Mouse (Mus musculus): Measurements from ENCODE around the gene Cchcr1. TPM values are rescaled to one million over a fixed set of nuclear protein-coding genes. Genes with fewer than 3 reads are reported as not detected.

The Cchcr1 gene
- polyA plus RNA-seq, 1 experiment from 2014 or later: 4.8 TPM

DNA sequence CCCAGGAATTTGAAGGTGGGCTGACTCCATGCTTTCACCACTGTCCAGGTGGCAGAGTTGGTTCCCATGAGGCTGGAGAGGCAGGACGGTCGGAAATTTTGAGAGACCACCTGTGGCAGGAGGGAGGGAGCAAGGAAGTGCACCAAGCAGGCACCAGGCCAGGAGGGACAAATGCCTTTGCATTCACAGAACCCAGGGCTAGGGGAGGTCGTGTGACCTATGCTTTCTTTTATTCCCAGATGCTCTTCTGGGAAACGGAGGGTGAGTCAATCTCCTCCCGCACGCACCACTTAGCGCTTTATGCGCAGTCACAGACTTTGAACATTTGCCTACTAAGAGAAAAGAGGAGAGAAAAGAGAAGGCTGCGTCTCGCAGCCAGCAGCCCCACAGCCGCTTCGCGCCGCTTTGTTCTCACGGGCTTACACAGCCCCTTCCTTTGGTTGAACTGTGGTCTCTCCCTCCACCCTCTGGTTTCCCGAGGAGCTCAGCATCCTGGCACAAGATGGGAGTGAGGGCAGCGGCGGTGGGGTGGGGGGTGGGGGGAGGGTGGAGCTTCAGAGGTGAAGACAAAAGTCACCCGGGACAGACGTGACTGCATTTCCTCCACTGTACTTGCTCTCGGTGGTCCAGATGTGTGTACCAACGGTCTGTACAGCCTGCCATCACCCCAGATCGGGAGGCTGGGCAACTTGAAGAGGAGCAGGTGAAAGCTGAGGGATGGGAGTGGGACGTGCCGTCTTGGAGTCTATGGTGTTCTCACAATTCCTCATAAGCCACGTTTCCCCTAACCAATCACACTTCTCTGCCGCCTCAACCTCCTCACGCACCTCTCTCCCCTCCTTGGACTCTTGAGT is 52.4 kb downstream of the Cchcr1 start:
- no peak for TF ChIP-seq CTCF (IDR thresholded peaks at IDR 0.05; ENCODE audit: low read depth)
- H3K9ac ChIP-seq (ENCODE audit: low read depth, low read length): peak overlapping the region; percentile 8; the same call in 1 of the 2 replicates
- WGBS: 14% methylated on average over 28 of the region's 28 CpGs
- 0 out of 2 replicates have a peak, but pooled peaks cover 3% of the 10 kb centered on the region for H3K4me1 ChIP-seq (replicated peaks; ENCODE audit: control insufficient read depth, insufficient read depth, low read length)
- H3K27ac ChIP-seq (ENCODE audit: low read depth, low read length): no peak overlapping the region
- H3K4me2 ChIP-seq (replicated peaks; ENCODE audit: low read depth): peak overlapping the region; percentile 49
- peaks cover 12% of the 10 kb centered on the region; the same call in 1 of the 2 replicates for H3K27me3 ChIP-seq (replicated peaks; ENCODE audit: control insufficient read depth, insufficient read depth, low read length)
- no peak for ATAC-seq
- H3K9me3 ChIP-seq (ENCODE audit: control insufficient read depth): no peaks in the 10 kb centered on the region
- H3K36me3 ChIP-seq (ENCODE audit: control insufficient read depth, insufficient read depth): no peaks in the 10 kb centered on the region
- H3K4me3 ChIP-seq (ENCODE audit: low read depth, low read length): no peak overlapping the region

DNA sequence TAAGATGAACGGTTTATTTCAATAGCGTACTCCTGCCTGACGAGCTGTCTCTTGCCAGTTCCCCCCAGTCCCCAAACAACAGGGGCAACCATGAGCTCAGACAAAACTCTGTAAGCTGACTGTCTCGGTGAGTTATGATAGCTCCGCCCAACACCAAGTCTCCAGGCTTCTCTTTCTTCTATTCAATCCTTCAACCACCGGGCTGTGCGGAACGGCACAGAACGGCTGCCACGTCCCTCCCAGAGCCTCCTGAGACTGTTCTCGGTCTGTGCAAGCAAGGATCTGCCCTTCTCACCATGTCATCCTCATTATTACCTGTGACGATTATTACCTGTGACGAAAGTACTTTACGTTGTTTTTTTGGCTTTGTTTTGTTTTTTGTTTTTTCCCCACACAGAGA is 53.9 kb downstream of the Cchcr1 start:
- no peak overlapping the region for H3K27ac ChIP-seq (ENCODE audit: low read depth, low read length)
- H3K4me2 ChIP-seq (replicated peaks; ENCODE audit: low read depth): no peak overlapping the region
- no peaks in the 10 kb centered on the region for H3K9me3 ChIP-seq (ENCODE audit: control insufficient read depth)
- H3K4me1 ChIP-seq (replicated peaks; ENCODE audit: control insufficient read depth, insufficient read depth, low read length): 0 out of 2 replicates have a peak, but pooled peaks cover 3% of the 10 kb centered on the region
- peaks cover 14% of the 10 kb centered on the region; the same call in 1 of the 2 replicates for H3K27me3 ChIP-seq (replicated peaks; ENCODE audit: control insufficient read depth, insufficient read depth, low read length)
- H3K4me3 ChIP-seq (ENCODE audit: low read depth, low read length): no peak overlapping the region
- no peak for ATAC-seq
- TF ChIP-seq CTCF (IDR thresholded peaks at IDR 0.05; ENCODE audit: low read depth): no peak
- no peak overlapping the region for H3K9ac ChIP-seq (ENCODE audit: low read depth, low read length)
- no peaks in the 10 kb centered on the region for H3K36me3 ChIP-seq (ENCODE audit: control insufficient read depth, insufficient read depth)
- WGBS: 75% methylated on average over 14 of the region's 14 CpGs

GRCm38 (mm10) chr17:35571477-35571876 is 54.6 kb downstream of the Cchcr1 start:
- no peak for ATAC-seq
- 93% methylated on average over 7 of the region's 7 CpGs for WGBS
- Histone ChIP-seq H3K27me3 (replicated peaks; ENCODE audit: control insufficient read depth, insufficient read depth, low read length) (peaks cover 18% of the 10 kb centered on the region; the same call in 1 of the 2 replicates), H3K9ac (ENCODE audit: low read depth, low read length) (no peak overlapping the region), H3K36me3 (ENCODE audit: control insufficient read depth, insufficient read depth) (no peaks in the 10 kb centered on the region), H3K4me1 (replicated peaks; ENCODE audit: control insufficient read depth, insufficient read depth, low read length) (0 out of 2 replicates have a peak, but pooled peaks cover 3% of the 10 kb centered on the region), H3K4me2 (replicated peaks; ENCODE audit: low read depth) (no peak overlapping the region), H3K9me3 (ENCODE audit: control insufficient read depth) (no peaks in the 10 kb centered on the region), H3K4me3 (ENCODE audit: low read depth, low read length) (no peak overlapping the region), H3K27ac (ENCODE audit: low read depth, low read length) (no peak overlapping the region)
- no peak for TF ChIP-seq CTCF (IDR thresholded peaks at IDR 0.05; ENCODE audit: low read depth)

- no peak overlapping the region for H3K27ac ChIP-seq (ENCODE audit: low read depth, low read length)
- no peak overlapping the region for H3K9ac ChIP-seq (ENCODE audit: low read depth, low read length)
- WGBS: 19% methylated on average over 6 of the region's 6 CpGs
- H3K4me3 ChIP-seq (ENCODE audit: low read depth, low read length): no peak overlapping the region
- H3K4me2 ChIP-seq (replicated peaks; ENCODE audit: low read depth): no peak overlapping the region
- no peaks in the 10 kb centered on the region for H3K36me3 ChIP-seq (ENCODE audit: control insufficient read depth, insufficient read depth)
- no peaks in the 10 kb centered on the region for H3K9me3 ChIP-seq (ENCODE audit: control insufficient read depth)
- peak; percentile 43 for ATAC-seq
- peak; percentile 100 for TF ChIP-seq CTCF (IDR thresholded peaks at IDR 0.05; ENCODE audit: low read depth)
- H3K4me1 ChIP-seq (replicated peaks; ENCODE audit: control insufficient read depth, insufficient read depth, low read length): no peaks in the 10 kb centered on the region
- 0 out of 2 replicates have a peak, but pooled peaks cover 6% of the 10 kb centered on the region for H3K27me3 ChIP-seq (replicated peaks; ENCODE audit: control insufficient read depth, insufficient read depth, low read length)
Observed at GRCm38 (mm10) chr17:35578211-35578610, 61.3 kb downstream of the Cchcr1 start.

Other genes with a start within 250 kb of the Cchcr1 start
- gene H2-Q1, start 196.7 kb upstream of the Cchcr1 start, polyA plus RNA-seq (2015; fragmentation: Nextera tagmentation; extraction: Ambion mirVana): 56.2 and 60.6 TPM in 2 replicates
- gene H2-Q2, start 174.9 kb upstream of the Cchcr1 start, polyA plus RNA-seq (2015; fragmentation: Nextera tagmentation; extraction: Ambion mirVana): 693 and 712 TPM in 2 replicates
- 11.9 and 14.0 TPM in 2 replicates for gene H2-Q4, start 137.5 kb upstream of the Cchcr1 start, polyA plus RNA-seq (2015; fragmentation: Nextera tagmentation; extraction: Ambion mirVana)
- gene H2-Q6, start 92.2 kb upstream of the Cchcr1 start, polyA plus RNA-seq (2015; fragmentation: Nextera tagmentation; extraction: Ambion mirVana): 2.7 and 2.8 TPM in 2 replicates
- 2.7 and 3.6 TPM in 2 replicates for gene H2-Q7, start 77.9 kb upstream of the Cchcr1 start, polyA plus RNA-seq (2015; fragmentation: Nextera tagmentation; extraction: Ambion mirVana)
- 102 and 110 TPM in 2 replicates for gene H2-Q10, start 47.0 kb upstream of the Cchcr1 start, polyA plus RNA-seq (2015; fragmentation: Nextera tagmentation; extraction: Ambion mirVana)
- not detected in 2 replicates for gene Pou5f1, start 11.1 kb upstream of the Cchcr1 start, polyA plus RNA-seq (2015; fragmentation: Nextera tagmentation; extraction: Ambion mirVana)
- gene Tcf19, start 276 bp upstream of the Cchcr1 start, polyA plus RNA-seq (2015; fragmentation: Nextera tagmentation; extraction: Ambion mirVana): 23.0 and 24.2 TPM in 2 replicates
- not detected in 2 replicates for gene Psors1c2, start 16.1 kb downstream of the Cchcr1 start, polyA plus RNA-seq (2015; fragmentation: Nextera tagmentation; extraction: Ambion mirVana)
- 0.22 and 0.40 TPM in 2 replicates for gene Cdsn, start 35.0 kb downstream of the Cchcr1 start, polyA plus RNA-seq (2015; fragmentation: Nextera tagmentation; extraction: Ambion mirVana)
- gene 2300002M23Rik, start 50.4 kb downstream of the Cchcr1 start, polyA plus RNA-seq (2015; fragmentation: Nextera tagmentation; extraction: Ambion mirVana): not detected in 2 replicates
- gene Sfta2, start 84.4 kb downstream of the Cchcr1 start, polyA plus RNA-seq (2015; fragmentation: Nextera tagmentation; extraction: Ambion mirVana): 0.99 and 1.0 TPM in 2 replicates
- gene Gm9573, start 109.5 kb downstream of the Cchcr1 start, polyA plus RNA-seq (2015; fragmentation: Nextera tagmentation; extraction: Ambion mirVana): not detected in 2 replicates
- gene Mucl3, start 126.6 kb downstream of the Cchcr1 start, polyA plus RNA-seq (2015; fragmentation: Nextera tagmentation; extraction: Ambion mirVana): 2.8 and 16.7 TPM in 2 replicates
- gene Vars2, start 150.5 kb downstream of the Cchcr1 start, polyA plus RNA-seq (2015; fragmentation: Nextera tagmentation; extraction: Ambion mirVana): 6.0 and 6.3 TPM in 2 replicates
- 16.9 and 18.1 TPM in 2 replicates for gene Gtf2h4, start 156.6 kb downstream of the Cchcr1 start, polyA plus RNA-seq (2015; fragmentation: Nextera tagmentation; extraction: Ambion mirVana)
- gene Ddr1, start 187.5 kb downstream of the Cchcr1 start, polyA plus RNA-seq (2015; fragmentation: Nextera tagmentation; extraction: Ambion mirVana): 27.8 and 30.0 TPM in 2 replicates